Mouse (Mus musculus): ENCODE data around the gene Tspan17. TPM values are rescaled to one million over a fixed set of nuclear protein-coding genes. Genes with fewer than 3 reads are reported as not detected.

Tspan17 gene
- 10 to 100 TPM; 76.5 to 86.1 TPM for total RNA-seq (2021)

DNA sequence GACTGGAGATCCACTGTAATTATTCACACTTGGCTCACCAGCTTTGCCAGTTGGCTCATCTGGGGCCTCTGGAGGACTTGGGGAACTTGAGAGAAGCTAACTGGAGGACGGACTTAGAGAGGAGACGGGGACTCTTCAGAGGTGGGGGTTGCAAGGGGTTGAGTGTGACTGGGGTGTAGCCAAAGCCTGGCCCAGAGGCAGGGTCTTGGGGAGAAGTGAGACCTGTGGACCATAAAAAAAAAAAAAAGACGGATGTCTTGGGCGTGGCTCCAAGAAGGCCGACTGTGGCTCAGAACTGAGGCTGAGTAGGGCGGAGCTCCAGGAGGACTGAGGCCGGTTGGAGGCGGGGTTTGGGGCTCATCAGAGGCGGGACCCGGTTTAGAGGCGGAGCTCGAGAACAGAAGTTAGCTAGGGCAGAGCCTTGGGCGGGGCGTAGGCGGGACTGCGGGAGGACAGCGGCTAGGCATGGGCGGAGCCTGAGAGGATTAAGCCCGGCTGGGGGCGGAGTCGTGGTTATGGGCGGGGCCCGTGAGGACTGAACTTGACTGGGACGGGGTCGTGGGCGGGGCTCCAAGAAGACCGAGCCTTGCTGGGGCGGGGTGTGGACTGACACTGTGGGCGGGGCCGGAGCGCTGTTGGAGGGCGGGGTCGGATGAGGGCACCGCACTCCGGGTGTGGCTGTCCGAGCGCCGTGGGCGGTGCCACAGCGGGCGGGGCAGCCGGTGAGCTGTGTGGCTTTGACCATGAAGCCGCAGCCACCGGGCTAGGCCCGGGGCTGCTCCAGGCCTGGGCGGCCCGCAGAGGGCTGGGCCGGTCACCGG is at the start of gene Tspan17:
Gene Tspan17 (plus strand): TSS at position 638 of the 821 bp plus-strand sequence.
- peak; percentile 92 to 94 for DNase-seq (ENCODE audit: low spot score in 2 of 2)
- intact Hi-C loops (cut with DNase I): no loop called here

DNA sequence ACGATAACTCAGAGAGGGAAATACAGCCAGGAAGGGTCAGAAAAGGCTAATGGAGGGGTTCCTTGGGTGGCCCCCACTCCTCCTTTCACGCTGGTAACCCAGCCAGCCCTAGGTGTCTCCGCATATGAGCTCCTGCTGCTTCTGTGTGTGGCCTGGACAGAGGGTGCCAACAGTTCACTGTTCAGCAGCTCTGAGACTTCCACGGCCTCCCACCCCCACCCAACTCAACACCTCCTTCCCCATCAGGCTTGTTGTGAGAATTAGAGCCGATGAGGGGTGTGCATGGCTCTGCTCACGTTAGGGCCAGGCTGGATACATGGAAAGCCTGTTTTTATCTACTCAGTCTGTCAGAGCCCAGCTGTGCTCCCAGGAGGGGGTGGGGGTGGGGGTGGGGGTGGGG is 43.1 kb upstream of the Tspan17 start:
- intact Hi-C loops (cut with DNase I): no loop called here
- DNase-seq (ENCODE audit: low spot score in 2 of 2): no peak

DNA sequence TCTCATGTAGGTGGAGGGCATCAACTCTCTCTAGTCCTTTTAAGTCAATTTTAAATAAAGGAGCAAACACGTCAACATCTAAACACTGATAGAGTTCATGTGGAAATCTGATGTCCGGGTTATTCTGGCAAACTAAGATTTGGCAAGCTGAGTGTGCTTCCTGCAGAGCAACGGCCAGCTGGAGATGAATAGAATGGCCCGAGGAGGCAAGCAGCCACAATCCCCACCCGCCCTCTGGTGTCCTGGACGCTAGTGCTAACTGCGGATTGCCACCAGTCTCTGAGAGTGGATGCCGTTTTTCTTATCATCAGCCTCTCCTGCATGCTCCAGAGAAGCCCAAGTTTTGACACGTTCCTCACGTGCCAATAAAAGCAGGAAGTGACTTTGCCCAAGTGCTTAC is 42.3 kb upstream of the Tspan17 start:
- DNase-seq (ENCODE audit: low spot score in 2 of 2): no peak
- intact Hi-C loops (cut with DNase I): no loop called here

DNA sequence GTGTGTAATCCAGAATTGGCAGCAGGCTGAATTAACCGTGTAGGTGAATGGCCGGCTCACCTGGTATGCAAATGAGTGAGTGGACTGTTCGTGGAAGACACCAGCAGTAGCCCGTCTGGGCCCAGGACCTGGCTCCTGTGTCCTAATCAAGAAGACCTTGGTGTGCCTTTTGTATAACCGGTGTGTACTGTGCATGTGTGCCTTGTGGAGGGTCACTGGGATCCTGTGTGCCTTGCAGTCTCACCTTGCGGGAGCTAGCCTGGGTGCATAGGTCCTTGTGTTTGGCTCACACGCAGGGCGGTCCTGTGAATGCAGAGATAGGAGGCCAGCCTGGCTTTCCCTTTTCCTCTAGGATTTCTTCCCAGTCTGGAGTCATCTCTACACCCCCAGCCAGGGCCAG is 41.0 kb upstream of the Tspan17 start:
- no peak for DNase-seq (ENCODE audit: low spot score in 2 of 2)
- intact Hi-C loops (cut with DNase I): no loop called here

DNA sequence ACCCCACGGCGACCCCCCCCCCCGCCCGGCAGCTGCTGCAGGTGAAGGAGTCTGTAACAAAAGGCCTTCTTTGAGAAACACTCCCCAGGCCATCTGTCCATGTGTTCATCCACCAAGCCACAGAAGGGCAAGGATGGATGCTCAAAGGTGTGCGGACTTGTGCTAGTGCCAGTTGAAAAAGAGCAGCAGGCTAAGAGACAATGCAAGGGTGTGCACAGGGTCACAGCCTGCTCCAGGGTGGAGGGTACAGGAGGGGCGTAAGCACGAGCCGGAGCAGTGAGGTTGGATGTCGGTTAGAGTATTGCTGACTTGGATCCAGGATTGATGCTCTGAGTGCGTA is 40.5 kb upstream of the Tspan17 start:
- no peak for DNase-seq (ENCODE audit: low spot score in 2 of 2)
- intact Hi-C loops (cut with DNase I): no loop called here

DNA sequence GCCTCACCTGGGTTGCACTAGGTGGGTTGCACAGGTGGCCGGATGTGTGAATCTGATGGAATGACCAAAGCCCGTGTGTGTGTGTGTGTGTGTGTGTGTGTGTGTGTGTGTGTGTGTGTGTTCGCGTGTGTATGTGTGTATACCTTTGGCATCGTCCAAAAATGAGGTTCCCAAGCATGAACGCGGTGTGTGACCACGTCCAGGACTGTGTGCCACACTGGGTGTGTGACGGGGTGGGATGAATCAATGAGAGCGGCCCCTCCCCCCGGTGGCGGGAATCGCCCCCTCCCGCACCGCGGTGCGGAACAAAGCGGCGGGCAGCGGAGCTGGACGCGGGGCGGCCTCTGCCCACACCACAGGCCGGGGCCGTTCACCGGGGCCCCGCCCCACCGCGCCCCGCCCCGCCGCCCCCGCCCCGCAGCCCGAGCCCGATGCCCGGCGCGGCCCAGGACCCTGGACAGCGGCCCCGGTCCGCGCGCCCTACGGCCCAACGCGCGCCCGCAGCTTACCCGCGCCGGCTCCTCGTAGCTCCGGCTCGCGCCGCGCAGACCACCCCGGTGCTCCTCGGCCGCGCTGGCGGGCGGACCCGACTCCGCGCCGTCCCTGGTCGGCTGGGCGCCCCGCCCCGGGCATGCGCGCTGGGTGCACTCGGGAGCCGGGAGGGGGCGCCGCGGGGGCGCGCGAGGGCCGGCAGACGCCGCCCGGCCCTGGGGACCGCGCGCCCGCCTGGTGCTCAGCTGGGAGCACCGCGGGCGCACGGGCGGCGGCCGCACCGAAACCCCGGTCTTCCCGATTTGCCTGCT is 39.9 kb upstream of the Tspan17 start:
- intact Hi-C loops (cut with DNase I): no loop called here
- DNase-seq (ENCODE audit: low spot score in 2 of 2): peak in 1 of 2 experiments; percentile 85

DNA sequence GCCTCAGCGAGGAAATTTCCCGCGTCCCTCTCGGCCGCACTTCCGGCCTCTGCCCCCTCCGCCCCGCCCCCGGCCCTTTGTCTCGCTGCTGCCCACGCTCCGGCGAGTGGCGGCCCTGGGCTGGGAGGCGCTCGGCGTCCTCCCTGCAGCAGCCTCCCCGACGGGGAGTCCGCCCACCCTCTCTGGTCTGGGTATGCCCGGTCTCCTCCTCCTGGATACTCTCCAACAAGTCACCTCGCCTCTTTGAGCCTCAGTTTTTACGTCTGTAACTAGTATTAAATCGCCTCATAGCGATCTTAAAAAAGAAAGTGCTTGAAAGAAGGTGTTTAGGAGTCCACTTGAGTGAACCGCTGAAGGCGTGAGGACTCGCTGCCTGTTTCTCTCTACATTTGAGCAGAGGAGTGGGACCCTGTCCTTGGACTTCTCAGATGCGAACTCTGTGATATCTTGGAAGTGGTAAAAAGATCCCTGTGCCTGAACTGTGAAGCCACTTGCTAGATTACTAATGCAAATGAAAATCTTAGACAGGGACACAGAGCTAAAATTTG is 39.2 kb upstream of the Tspan17 start, which contains the start of gene Gprin1:
Gene Gprin1 (minus strand): TSS at position 11 of the 548 bp plus-strand sequence.
- DNase-seq (ENCODE audit: low spot score in 2 of 2): no peak
- intact Hi-C loops (cut with DNase I): no loop called here

DNA sequence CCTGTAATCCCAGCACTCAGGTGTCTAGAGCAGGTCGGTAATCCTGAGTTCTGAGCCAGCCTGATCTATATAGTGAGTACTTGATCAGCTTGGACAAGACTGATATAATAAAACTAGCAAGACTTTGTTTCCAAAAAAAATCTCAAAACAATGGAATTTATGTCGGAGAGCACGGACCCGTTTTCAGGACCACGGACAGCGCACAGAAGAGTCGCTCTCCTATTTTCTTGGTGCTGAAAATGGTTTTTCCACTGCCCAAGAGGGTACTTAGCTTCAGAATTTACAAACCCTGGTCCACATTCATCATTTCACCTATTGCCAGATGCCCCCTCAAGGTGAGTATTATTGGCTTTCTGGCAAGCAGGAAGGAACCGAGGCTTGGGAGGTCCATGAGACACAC is 38.5 kb upstream of the Tspan17 start:
- no peak for DNase-seq (ENCODE audit: low spot score in 2 of 2)
- intact Hi-C loops (cut with DNase I): no loop called here

DNA sequence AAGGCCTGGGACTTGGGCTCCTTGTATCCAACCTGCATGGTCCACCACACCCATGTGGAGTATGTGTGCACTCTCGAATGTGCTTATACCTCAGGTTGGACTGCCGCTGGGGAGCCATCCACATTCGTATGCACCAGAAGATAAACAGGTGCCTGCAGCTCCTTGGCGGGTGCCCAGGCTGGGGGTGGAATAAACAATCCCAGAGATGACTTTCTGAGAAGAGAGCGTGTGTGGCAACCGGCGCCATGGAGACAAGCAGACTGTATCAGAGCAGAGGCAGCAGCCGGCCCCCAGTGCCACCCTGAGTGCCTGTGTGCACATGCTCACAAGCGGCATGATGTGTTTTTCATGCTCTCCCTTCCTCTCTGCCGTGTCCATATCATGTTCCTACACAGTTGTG is 36.5 kb upstream of the Tspan17 start:
- DNase-seq (ENCODE audit: low spot score in 2 of 2): peak; percentile 85 to 87
- intact Hi-C loops (cut with DNase I): no loop called here

DNA sequence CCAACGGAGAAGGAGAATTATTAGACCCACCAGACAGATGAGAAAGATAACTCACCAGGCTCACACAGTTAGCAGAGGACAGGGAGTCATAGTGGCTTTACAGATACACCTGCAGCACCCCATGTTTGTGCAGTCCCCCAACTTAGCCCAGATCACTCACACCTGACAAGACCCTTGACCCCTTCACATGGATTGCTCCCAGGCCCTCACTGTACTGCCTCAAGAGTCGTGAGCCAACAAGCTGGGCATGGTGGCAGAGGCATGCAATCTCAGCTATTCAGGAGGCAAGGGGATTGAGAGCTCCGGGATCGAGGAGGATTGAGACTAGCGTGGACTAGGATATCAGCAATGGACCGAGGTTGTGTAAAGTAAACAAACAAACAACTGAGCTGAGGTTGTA is 35.4 kb upstream of the Tspan17 start:
- intact Hi-C loops (cut with DNase I): no loop called here
- peak in 1 of 2 experiments; percentile 7 for DNase-seq (ENCODE audit: low spot score in 2 of 2)

DNA sequence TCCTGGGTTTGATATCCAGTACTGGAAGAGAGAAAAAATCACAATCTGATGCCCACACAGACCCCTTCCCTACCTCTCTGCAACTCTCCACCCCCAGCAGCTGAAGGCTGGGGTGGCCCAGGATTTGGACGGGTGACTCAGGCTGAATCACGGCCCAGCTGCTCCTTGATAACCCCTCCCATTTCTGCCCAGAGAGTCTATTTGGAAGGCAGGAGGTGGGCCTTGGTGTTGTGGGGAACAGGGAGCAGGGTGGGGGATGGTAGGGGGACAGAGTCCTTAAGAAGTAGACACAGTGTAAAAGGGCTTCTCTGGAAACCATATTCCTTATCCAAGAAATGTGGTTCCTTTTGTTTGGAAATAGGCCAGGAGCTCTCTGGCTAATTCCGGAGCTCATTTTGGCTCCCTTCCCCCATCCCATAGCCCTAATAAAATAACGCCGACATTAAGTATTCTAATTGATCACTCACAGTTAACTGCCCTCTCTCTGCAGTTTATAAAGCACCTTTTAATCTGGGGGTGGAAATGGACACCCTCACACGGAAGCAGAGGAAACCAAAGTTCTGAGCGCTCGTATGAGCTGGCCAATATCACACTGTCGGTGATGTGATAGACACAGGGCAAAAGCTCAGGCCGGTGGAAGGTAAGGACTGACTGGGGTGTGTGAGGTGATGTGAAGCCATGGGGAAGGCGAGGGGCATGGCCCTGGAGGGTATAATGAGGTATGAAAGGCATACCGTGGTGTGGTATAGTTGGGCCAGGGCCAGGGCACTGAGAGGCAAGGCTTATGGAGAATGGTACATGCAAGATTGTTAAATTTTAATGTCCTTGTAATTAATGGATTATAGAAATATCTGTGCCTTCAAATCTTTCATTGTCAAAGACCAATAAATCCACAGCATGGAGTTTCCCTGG is 34.8 kb upstream of the Tspan17 start:
- intact Hi-C loops (cut with DNase I): loop anchor here (5.0 kb wide), 1 partner anchor 43 kb away; no protein-coding TSS in a partner anchor
- DNase-seq (ENCODE audit: low spot score in 2 of 2): no peak

DNA sequence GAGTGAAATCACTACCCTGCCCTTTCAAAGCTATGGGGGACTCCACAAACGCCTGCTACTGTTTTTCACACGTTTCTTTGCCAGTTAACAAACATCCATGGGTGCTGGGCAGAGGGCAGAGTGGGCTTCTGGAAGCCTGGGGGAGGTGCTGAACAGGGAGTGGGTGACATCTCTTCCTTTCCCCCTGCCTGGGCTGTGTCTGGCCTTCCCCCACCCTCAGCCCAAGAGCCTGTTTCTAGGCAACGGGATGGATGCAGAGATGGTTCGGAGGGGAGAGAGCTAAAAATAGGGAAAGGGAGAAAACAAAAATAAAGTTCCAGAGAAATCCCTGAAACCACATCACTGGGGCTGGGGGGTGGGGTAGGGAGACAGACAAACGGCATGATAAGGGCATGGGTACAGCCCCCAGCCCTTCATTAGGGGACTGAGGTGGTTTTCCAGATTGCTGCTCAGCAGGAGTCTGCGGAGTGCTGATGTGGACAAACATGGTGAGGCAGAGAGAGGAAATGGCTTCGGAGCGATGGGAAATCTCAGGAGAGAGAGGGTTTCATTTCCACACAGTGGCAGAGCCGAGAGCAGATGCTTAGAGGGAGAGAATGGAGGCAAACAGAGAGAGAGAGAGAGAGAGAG is 33.9 kb upstream of the Tspan17 start:
- DNase-seq (ENCODE audit: low spot score in 2 of 2): peak in 1 of 2 experiments; percentile 40
- intact Hi-C loops (cut with DNase I): loop anchor here (5.0 kb wide), 1 partner anchor 42 kb away; no protein-coding TSS in a partner anchor

DNA sequence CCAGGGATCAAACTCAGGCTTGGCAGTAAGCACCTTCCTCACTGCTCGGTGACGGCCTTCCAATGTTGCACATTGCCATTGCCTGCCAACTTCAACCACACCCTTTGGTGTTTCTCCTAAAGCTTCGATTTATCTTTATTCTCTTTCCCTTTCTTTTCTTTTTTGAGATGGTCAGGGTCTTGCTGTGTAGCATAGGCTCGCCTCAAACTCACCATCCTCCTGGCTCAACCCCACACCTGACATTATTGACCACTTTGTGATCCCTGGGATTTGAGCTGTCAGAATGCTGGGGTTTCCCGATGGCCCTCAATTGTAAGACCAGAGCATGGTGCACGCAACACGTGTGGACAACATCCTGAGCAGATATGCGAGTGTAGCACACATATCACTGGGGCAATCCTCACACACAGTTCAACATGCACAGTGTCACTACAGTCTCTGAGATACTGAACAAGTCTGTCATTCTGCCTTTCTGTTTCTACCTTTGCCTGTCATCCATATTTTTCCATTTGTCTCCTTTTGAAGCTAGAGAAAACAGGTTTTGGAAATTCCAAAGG is 32.9 kb upstream of the Tspan17 start:
- intact Hi-C loops (cut with DNase I): loop anchor here (2.0 to 5.0 kb wide), 2 partner anchors 39 to 41 kb away; no protein-coding TSS in a partner anchor
- DNase-seq (ENCODE audit: low spot score in 2 of 2): peak in 1 of 2 experiments; percentile 4

DNA sequence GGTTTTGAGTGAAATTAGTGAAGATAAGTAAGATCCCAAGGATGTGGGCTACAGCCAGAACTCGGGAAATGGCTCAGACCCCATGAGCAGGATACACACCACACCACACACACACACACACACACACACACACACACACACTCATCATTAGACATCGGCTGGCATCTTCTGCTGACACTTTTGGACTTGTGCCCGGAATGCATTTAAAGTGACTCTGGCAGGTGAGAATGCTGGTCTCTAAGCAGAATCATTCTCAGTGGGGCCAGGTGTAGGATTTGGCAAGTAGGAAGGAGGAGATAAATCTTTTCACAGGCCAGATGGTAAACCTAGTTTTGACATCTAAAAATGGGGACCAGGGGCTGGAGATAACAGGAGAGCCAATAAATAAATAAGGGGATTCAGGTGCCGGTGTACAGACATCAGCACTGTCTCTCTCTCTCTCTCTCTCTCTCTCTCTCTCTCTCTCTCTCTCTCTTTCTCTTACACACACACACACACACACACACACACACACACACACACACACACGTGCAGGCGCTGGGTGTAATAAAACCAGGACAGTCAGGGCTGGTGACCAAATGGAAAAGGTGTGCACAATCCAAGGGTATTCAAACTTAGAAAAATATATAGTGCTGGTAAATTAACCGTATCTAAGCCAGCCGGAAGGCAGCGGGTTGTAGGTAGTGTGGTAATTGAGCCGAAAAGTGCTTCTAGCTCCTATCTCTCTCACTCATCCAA is 31.9 kb upstream of the Tspan17 start:
- peak in 1 of 2 experiments; percentile 42 for DNase-seq (ENCODE audit: low spot score in 2 of 2)
- intact Hi-C loops (cut with DNase I): loop anchor here (2.0 to 5.0 kb wide), 2 partner anchors 40 kb away; no protein-coding TSS in a partner anchor

DNA sequence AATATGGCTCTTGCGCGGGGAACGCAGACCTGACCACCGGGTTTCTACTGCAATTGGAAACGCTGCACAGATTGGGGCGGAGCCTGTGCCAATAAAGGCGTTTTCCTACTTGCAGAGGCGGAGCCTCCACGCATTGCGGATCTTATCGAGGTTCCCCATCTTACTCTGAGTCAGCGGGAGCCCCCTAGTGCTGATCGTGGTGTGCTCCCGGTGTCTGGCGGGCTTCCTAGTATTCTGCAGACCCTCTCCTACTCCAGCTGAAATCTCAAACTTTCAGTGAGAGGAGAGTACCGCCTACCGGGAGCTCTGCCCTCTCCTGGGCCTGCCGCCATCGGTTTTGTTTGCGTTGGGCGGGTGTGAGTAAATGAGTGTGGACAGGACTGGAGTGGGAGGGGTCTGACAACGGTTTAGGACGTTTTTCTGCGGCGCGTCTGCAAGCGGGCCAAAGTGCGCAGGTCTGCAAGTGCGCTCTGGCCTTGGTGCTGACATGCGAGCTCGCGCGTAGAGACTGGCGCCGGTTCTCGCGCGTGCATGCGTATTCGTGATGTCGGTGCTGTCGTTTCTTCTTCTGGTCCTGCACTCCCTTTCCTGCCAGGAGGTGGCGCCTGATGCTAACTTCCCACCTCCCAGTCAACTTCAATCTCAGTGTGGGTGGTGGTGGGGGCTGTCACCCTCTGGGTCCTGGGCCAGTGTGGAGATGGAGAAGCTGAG is 31.0 kb upstream of the Tspan17 start:
- intact Hi-C loops (cut with DNase I): loop anchor here (5.0 kb wide), 1 partner anchor 39 kb away; no protein-coding TSS in a partner anchor
- DNase-seq (ENCODE audit: low spot score in 2 of 2): peak; percentile 90 to 91

DNA sequence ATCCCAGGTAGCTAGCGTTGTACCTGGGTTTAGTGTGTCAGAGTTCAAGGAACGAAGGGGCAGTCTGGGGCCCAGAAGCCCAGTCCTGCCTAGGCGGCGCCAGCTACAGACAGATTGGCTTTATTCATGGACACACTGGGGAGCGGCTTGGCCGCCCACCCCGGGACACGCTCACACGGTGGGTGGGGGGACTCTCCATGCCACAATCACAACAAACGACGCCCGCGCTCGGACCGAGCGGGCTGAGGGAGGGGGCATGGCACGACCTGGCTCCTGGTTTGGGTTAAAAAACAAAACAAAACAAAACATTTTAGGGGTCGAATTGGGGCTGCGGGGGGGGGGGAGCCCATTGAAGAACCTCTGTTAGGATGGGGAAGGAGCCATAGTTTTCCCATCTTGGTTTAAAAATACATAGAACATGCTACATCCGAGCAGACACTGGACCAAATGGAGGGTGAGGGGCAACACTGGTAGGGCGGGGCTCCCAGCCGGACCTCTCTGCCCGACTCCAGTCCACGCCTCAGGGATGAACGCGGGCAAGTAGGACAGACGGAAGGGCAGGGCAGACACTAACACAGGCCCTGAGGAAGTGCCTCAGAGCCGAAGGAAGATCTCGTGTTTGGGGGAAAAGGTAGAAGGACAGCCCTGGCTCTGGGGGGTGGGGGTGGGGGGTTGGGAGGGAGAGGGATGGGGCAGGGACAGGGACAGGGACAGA is 30.3 kb upstream of the Tspan17 start:
- intact Hi-C loops (cut with DNase I): loop anchor here (5.0 kb wide), 1 partner anchor 38 kb away; no protein-coding TSS in a partner anchor
- peak in 1 of 2 experiments; percentile 15 for DNase-seq (ENCODE audit: low spot score in 2 of 2)

Measured in left cerebral cortex, postnatal 36 days (tissue).